Mouse (Mus musculus) liver, embryonic 14.5 days (tissue): ENCODE measurements around the gene Klhdc8a. TPM values are rescaled to one million over a fixed set of nuclear protein-coding genes. Genes with fewer than 3 reads are reported as not detected.

Experiments
- ATAC-seq: fragments of 200-750 bp; cut with Nextera tagmentation; 2 replicates; pipeline ENCODE4 v1.8.0; 2017; ENCODE audit warnings: moderate number of reproducible peaks, mild to moderate bottlenecking, moderate library complexity; ENCODE audit not compliant: insufficient read depth
- DNase-seq, 3 experiments: peaks; one replicate each; pipeline ENCODE4 v3.0.0-alpha.2; 2012 to 2013; ENCODE audit warnings: low read depth in 3 of 3, low spot score in 3 of 3
- H3K27ac ChIP-seq: fragments of 300-500 bp; sonication (generic); 2 replicates; pipeline ENCODE4 v1.5.1; 2014; ENCODE audit warnings: moderate library complexity, mild to moderate bottlenecking, control low read depth, inconsistent platforms
- H3K27me3 ChIP-seq: fragments of 300-500 bp; sonication (generic); 2 replicates; pipeline ENCODE4 v1.6.1; 2014; ENCODE audit warnings: mild to moderate bottlenecking, low read length, moderate library complexity; ENCODE audit not compliant: control insufficient read depth, insufficient read depth
- H3K36me3 ChIP-seq: fragments of 300-500 bp; sonication (generic); replicated peaks from 2 replicates; pipeline ENCODE4 v1.6.1; 2014; ENCODE audit warnings: low read depth; ENCODE audit not compliant: control insufficient read depth, insufficient read depth
- H3K4me1 ChIP-seq, 2 experiments: fragments of 200-500 bp in 1 of 2; fragments of 300-500 bp in 1 of 2; sonication (generic) in 1 of 2; replicated peaks; 2 replicates each; pipeline ENCODE4 v1.6.1; 2012 to 2014; ENCODE audit warnings: antibody characterized with exemption in 1 of 2, inconsistent platforms in 1 of 2, low read length in 1 of 2; ENCODE audit not compliant: control insufficient read depth in 2 of 2, insufficient read depth in 2 of 2
- H3K4me2 ChIP-seq: fragments of 300-500 bp; sonication (generic); 2 replicates; pipeline ENCODE4 v1.6.1; 2014; ENCODE audit warnings: low read depth, mild to moderate bottlenecking, control low read depth, moderate library complexity
- H3K4me3 ChIP-seq, 2 experiments: fragments of 200-500 bp in 1 of 2; fragments of 300-500 bp in 1 of 2; sonication (generic) in 1 of 2; 2 replicates each; pipeline ENCODE4 v1.5.1; 2012 to 2014; ENCODE audit warnings: low read depth in 2 of 2, low read length in 2 of 2, mild to moderate bottlenecking in 2 of 2, control low read depth in 1 of 2, inconsistent platforms in 1 of 2, moderate library complexity in 1 of 2; ENCODE audit not compliant: insufficient read depth in 1 of 2
- H3K9ac ChIP-seq: fragments of 300-500 bp; sonication (generic); replicated peaks from 2 replicates; pipeline ENCODE4 v1.6.1; 2014; ENCODE audit warnings: mild to moderate bottlenecking, control low read depth, moderate library complexity
- H3K9me3 ChIP-seq: fragments of 300-500 bp; sonication (generic); 2 replicates; pipeline ENCODE4 v1.6.1; 2016; ENCODE audit warnings: low read length, mixed read lengths; ENCODE audit not compliant: control insufficient read depth
- CTCF ChIP-seq: IDR thresholded peaks from 2 replicates; pipeline ENCODE4 v1.5.1; 2016; ENCODE audit warnings: antibody characterized with exemption, low read depth, control low read depth
- EP300 ChIP-seq: IDR thresholded peaks from 2 replicates; pipeline ENCODE4 v1.6.1; 2016; ENCODE audit warnings: antibody characterized with exemption, low read depth
- WGBS: fragments of 180-500 bp; shearing (Covaris S2); extraction: QIAGEN DNeasy Blood & Tissue Kit; methylation state at CpG from one replicate; pipeline ENCODE4 v1.1.7; 2014; ENCODE audit not compliant: insufficient replicate concordance; 5-methylcytosine and 5-hydroxymethylcytosine counted together
- polyA plus RNA-seq, 2 experiments: library from polyadenylated mRNA; depleted of rRNA in 1 of 2; stranded (reverse) in 1 of 2; unstranded in 1 of 2; fragments of >200 nt; fragmentation: Nextera tagmentation in 1 of 2; extraction: Ambion mirVana in 1 of 2; gene quantifications; 2 replicates each; pipeline versions ENCODE4 v1.2.1 to v1.2.3; 2012 to 2014

The Klhdc8a gene
- polyA plus RNA-seq, 2 experiments, result 0.04 to 0.13 TPM

GRCm38 (mm10) chr1:132302341-132302866 lies 4.0 kb downstream of the Klhdc8a start:
- H3K4me2 ChIP-seq, result no peak overlapping the region
- no peak for DNase-seq
- no peaks in the 10 kb centered on the region for H3K4me1 ChIP-seq
- no peak overlapping the region for H3K4me3 ChIP-seq
- ATAC-seq, result no peak
- no peak overlapping the region for H3K9ac ChIP-seq
- H3K27me3 ChIP-seq, result peaks cover 33% of the 10 kb centered on the region
- TF ChIP-seq EP300 (no peak), CTCF (no peak)
- H3K27ac ChIP-seq, result no peak overlapping the region
- H3K36me3 ChIP-seq, result no peaks in the 10 kb centered on the region
- 75% methylated on average over 9 of the region's 9 CpGs for WGBS
- H3K9me3 ChIP-seq, result no peaks in the 10 kb centered on the region

- no peak overlapping the region for H3K9ac ChIP-seq
- 39% methylated on average over 9 of the region's 9 CpGs for WGBS
- DNase-seq, result no peak
- H3K4me3 ChIP-seq, result no peak overlapping the region
- TF ChIP-seq EP300 (no peak), CTCF (no peak)
- H3K27me3 ChIP-seq, result peaks cover 10% of the 10 kb centered on the region
- H3K36me3 ChIP-seq, result no peaks in the 10 kb centered on the region
- no peaks in the 10 kb centered on the region for H3K9me3 ChIP-seq
- H3K4me1 ChIP-seq, result no peaks in the 10 kb centered on the region
- ATAC-seq, result no peak
- H3K27ac ChIP-seq, result no peak overlapping the region
- no peak overlapping the region for H3K4me2 ChIP-seq
Observed at GRCm38 (mm10) chr1:132304618-132305214, 6.3 kb downstream of the Klhdc8a start.

- TF ChIP-seq CTCF (peak; percentile 78), EP300 (no peak)
- no peaks in the 10 kb centered on the region for H3K36me3 ChIP-seq
- H3K4me3 ChIP-seq, result no peak overlapping the region
- H3K9me3 ChIP-seq, result no peaks in the 10 kb centered on the region
- WGBS, result 19% methylated on average over 4 of the region's 4 CpGs
- H3K9ac ChIP-seq, result no peak overlapping the region
- H3K4me2 ChIP-seq, result no peak overlapping the region
- H3K27me3 ChIP-seq, result no peaks in the 10 kb centered on the region; the same call in 1 of the 2 replicates
- H3K4me1 ChIP-seq, result no peaks in the 10 kb centered on the region
- ATAC-seq, result no peak
- H3K27ac ChIP-seq, result no peak overlapping the region
- DNase-seq, result no peak
Observed at GRCm38 (mm10) chr1:132306160-132306559, 7.7 kb downstream of the Klhdc8a start.

GRCm38 (mm10) chr1:132306808-132307207 lies 8.4 kb downstream of the Klhdc8a start:
- 15% methylated on average over 4 of the region's 4 CpGs for WGBS
- Histone ChIP-seq H3K36me3 (no peaks in the 10 kb centered on the region), H3K4me1 (peaks cover 0 to under 1% of the 10 kb centered on the region in 2 experiments; a peak in 1 of 4 replicates), H3K9me3 (no peaks in the 10 kb centered on the region), H3K9ac (no peak overlapping the region), H3K4me3 (no peak overlapping the region), H3K4me2 (no peak overlapping the region), H3K27ac (no peak overlapping the region), H3K27me3 (no peaks in the 10 kb centered on the region; the same call in 1 of the 2 replicates)
- no peak for TF ChIP-seq CTCF
- no peak for TF ChIP-seq EP300
- no peak for DNase-seq
- ATAC-seq, result no peak

- DNase-seq, result no peak
- Histone ChIP-seq H3K4me2 (no peak overlapping the region), H3K27ac (no peak overlapping the region), H3K9ac (no peak overlapping the region), H3K4me3 (no peak overlapping the region), H3K9me3 (no peaks in the 10 kb centered on the region), H3K36me3 (no peaks in the 10 kb centered on the region), H3K4me1 (peaks cover 0 to 8% of the 10 kb centered on the region in 2 experiments; a peak in 1 of 4 replicates), H3K27me3 (no peaks in the 10 kb centered on the region; the same call in none of the 2 replicates)
- TF ChIP-seq CTCF (no peak), EP300 (no peak)
- ATAC-seq, result no peak
- WGBS, result 70% methylated on average over 6 of the region's 6 CpGs
Observed at GRCm38 (mm10) chr1:132307962-132308361, 9.5 kb downstream of the Klhdc8a start.
